Mouse (Mus musculus): Measurements from ENCODE around the gene Klrc3. TPM values are rescaled to one million over a fixed set of nuclear protein-coding genes. Genes with fewer than 3 reads are reported as not detected.

Klrc3 gene
- total and polyA plus RNA-seq, 3 experiments: 0.27 TPM; not detected in 2

GRCm38 (mm10) chr6:129608372-129608771 is 34.8 kb downstream of the Klrc3 start:
- Histone ChIP-seq H3K27me3 (ENCODE audit: insufficient read depth, low read length) (no peaks in the 10 kb centered on the region), H3K4me1 (ENCODE audit: insufficient read depth, low read depth, low read length) (no peaks in the 10 kb centered on the region), H3K4me3 (ENCODE audit: low read depth, low read length) (no peak overlapping the region), H3K9me3 (replicated peaks) (no peaks in the 10 kb centered on the region), H3K36me3 (replicated peaks) (no peaks in the 10 kb centered on the region)
- DNase-seq (ENCODE audit: low spot score) (no peak), ATAC-seq (ENCODE audit: extremely low read depth, insufficient number of reproducible peaks, low FRiP score, poor library complexity, severe bottlenecking) (no peak)
- TF ChIP-seq GATA2 (IDR thresholded peaks at IDR 0.05; ENCODE audit: borderline replicate concordance, low read depth, low read length) (no peak), GATA1 (IDR thresholded peaks at IDR 0.05; ENCODE audit: borderline replicate concordance, low read length) (no peak), CTCF (IDR thresholded peaks at IDR 0.05; ENCODE audit: low read depth, low read length) (no peak), TAL1 (conservative IDR thresholded peaks at IDR 0.05; ENCODE audit: low read depth, low read length) (no peak), POLR2AphosphoS5 (IDR thresholded peaks at IDR 0.05; ENCODE audit: insufficient replicate concordance, low read depth, low read length) (no peak)

GRCm38 (mm10) chr6:129591508-129591907 is 51.6 kb downstream of the Klrc3 start, which contains the start of gene Klrd1:
Gene Klrd1, plus strand, starts transcription at chr6:129591782.
- ATAC-seq (ENCODE audit: extremely low read depth, insufficient number of reproducible peaks, low FRiP score, poor library complexity, severe bottlenecking) (no peak), DNase-seq (ENCODE audit: low spot score) (no peak)
- Histone ChIP-seq H3K27me3 (ENCODE audit: insufficient read depth, low read length) (no peaks in the 10 kb centered on the region), H3K4me1 (ENCODE audit: insufficient read depth, low read depth, low read length) (no peaks in the 10 kb centered on the region), H3K4me3 (ENCODE audit: low read depth, low read length) (no peak within 1 kb of the TSS), H3K36me3 (replicated peaks) (no peaks in the 10 kb centered on the region), H3K9me3 (replicated peaks) (no peaks in the 10 kb centered on the region)
- TF ChIP-seq TAL1 (conservative IDR thresholded peaks at IDR 0.05; ENCODE audit: low read depth, low read length) (no peak), CTCF (IDR thresholded peaks at IDR 0.05; ENCODE audit: low read depth, low read length) (no peak), POLR2AphosphoS5 (IDR thresholded peaks at IDR 0.05; ENCODE audit: insufficient replicate concordance, low read depth, low read length) (no peak), GATA1 (IDR thresholded peaks at IDR 0.05; ENCODE audit: borderline replicate concordance, low read length) (no peak), GATA2 (IDR thresholded peaks at IDR 0.05; ENCODE audit: borderline replicate concordance, low read depth, low read length) (no peak)

Other genes with a start within 250 kb of the Klrc3 start
- gene Clec1b, start 246.0 kb downstream of the Klrc3 start, total RNA-seq (2014; fragmentation: Nextera tagmentation): not detected in 2 replicates
- gene Clec1b, start 246.0 kb downstream of the Klrc3 start, total RNA-seq (2017): 0.22 TPM in 1 of 2 replicates, not detected in the other
- not detected in 2 replicates for gene Clec1b, start 246.0 kb downstream of the Klrc3 start, polyA plus RNA-seq (2012)
- not detected in 2 replicates for gene Clec9a, start 234.5 kb downstream of the Klrc3 start, total RNA-seq (2014; fragmentation: Nextera tagmentation)
- 0.06 and 0.11 TPM in 2 replicates for gene Clec9a, start 234.5 kb downstream of the Klrc3 start, total RNA-seq (2017)
- gene Clec9a, start 234.5 kb downstream of the Klrc3 start, polyA plus RNA-seq (2012): not detected in 2 replicates
- gene Clec1a, start 191.3 kb downstream of the Klrc3 start, total RNA-seq (2014; fragmentation: Nextera tagmentation): not detected in 2 replicates
- under 0.01 and 0.05 TPM in 2 replicates for gene Clec1a, start 191.3 kb downstream of the Klrc3 start, total RNA-seq (2017)
- not detected in 2 replicates for gene Clec1a, start 191.3 kb downstream of the Klrc3 start, polyA plus RNA-seq (2012)
- not detected in 2 replicates for gene Olr1, start 136.2 kb downstream of the Klrc3 start, total RNA-seq (2014; fragmentation: Nextera tagmentation)
- 0.58 and 1.4 TPM in 2 replicates for gene Olr1, start 136.2 kb downstream of the Klrc3 start, total RNA-seq (2017)
- gene Olr1, start 136.2 kb downstream of the Klrc3 start, polyA plus RNA-seq (2012): not detected in 2 replicates
- not detected in 2 replicates for gene Tmem52b, start 130.8 kb downstream of the Klrc3 start, total RNA-seq (2014; fragmentation: Nextera tagmentation)
- 0.05 and 0.12 TPM in 2 replicates for gene Tmem52b, start 130.8 kb downstream of the Klrc3 start, total RNA-seq (2017)
- not detected in 2 replicates for gene Tmem52b, start 130.8 kb downstream of the Klrc3 start, polyA plus RNA-seq (2012)
- 13.0 and 17.6 TPM in 2 replicates for gene Gabarapl1, start 110.2 kb downstream of the Klrc3 start, total RNA-seq (2014; fragmentation: Nextera tagmentation)
- 51.7 and 67.0 TPM in 2 replicates for gene Gabarapl1, start 110.2 kb downstream of the Klrc3 start, total RNA-seq (2017)
- 51.5 and 55.4 TPM in 2 replicates for gene Gabarapl1, start 110.2 kb downstream of the Klrc3 start, polyA plus RNA-seq (2012)
- gene Klre1, start 65.4 kb downstream of the Klrc3 start, total RNA-seq (2014; fragmentation: Nextera tagmentation): not detected in 2 replicates
- gene Klre1, start 65.4 kb downstream of the Klrc3 start, total RNA-seq (2017): 0.12 and 0.16 TPM in 2 replicates
- gene Klre1, start 65.4 kb downstream of the Klrc3 start, polyA plus RNA-seq (2012): not detected in 2 replicates
- not detected in 2 replicates for gene Klrd1, start 51.6 kb downstream of the Klrc3 start, total RNA-seq (2014; fragmentation: Nextera tagmentation)
- not detected in 2 replicates for gene Klrd1, start 51.6 kb downstream of the Klrc3 start, total RNA-seq (2017)
- not detected in 2 replicates for gene Klrd1, start 51.6 kb downstream of the Klrc3 start, polyA plus RNA-seq (2012)
- gene Klrk1, start 19.5 kb downstream of the Klrc3 start, total RNA-seq (2014; fragmentation: Nextera tagmentation): not detected in 2 replicates
- gene Klrk1, start 19.5 kb downstream of the Klrc3 start, total RNA-seq (2017): 0.12 and 0.38 TPM in 2 replicates
- gene Klrk1, start 19.5 kb downstream of the Klrc3 start, polyA plus RNA-seq (2012): not detected in 2 replicates
- not detected in 2 replicates for gene Klrc2, start 17.4 kb upstream of the Klrc3 start, total RNA-seq (2014; fragmentation: Nextera tagmentation)
- 0.11 and 0.29 TPM in 2 replicates for gene Klrc2, start 17.4 kb upstream of the Klrc3 start, total RNA-seq (2017)
- not detected in 2 replicates for gene Klrc2, start 17.4 kb upstream of the Klrc3 start, polyA plus RNA-seq (2012)
- not detected in 2 replicates for gene Klrc1, start 35.6 kb upstream of the Klrc3 start, total RNA-seq (2014; fragmentation: Nextera tagmentation)
- not detected in 2 replicates for gene Klrc1, start 35.6 kb upstream of the Klrc3 start, total RNA-seq (2017)
- not detected in 2 replicates for gene Klrc1, start 35.6 kb upstream of the Klrc3 start, polyA plus RNA-seq (2012)
- gene Klri1, start 73.8 kb upstream of the Klrc3 start, total RNA-seq (2014; fragmentation: Nextera tagmentation): not detected in 2 replicates
- gene Klri1, start 73.8 kb upstream of the Klrc3 start, total RNA-seq (2017): not detected in 2 replicates
- gene Klri1, start 73.8 kb upstream of the Klrc3 start, polyA plus RNA-seq (2012): not detected in 2 replicates
- not detected in 2 replicates for gene Klri2, start 97.1 kb upstream of the Klrc3 start, total RNA-seq (2014; fragmentation: Nextera tagmentation)
- 0.06 and 0.16 TPM in 2 replicates for gene Klri2, start 97.1 kb upstream of the Klrc3 start, total RNA-seq (2017)
- not detected in 2 replicates for gene Klri2, start 97.1 kb upstream of the Klrc3 start, polyA plus RNA-seq (2012)
- gene Gm156, start 140.9 kb upstream of the Klrc3 start, total RNA-seq (2014; fragmentation: Nextera tagmentation): not detected in 2 replicates
- gene Gm156, start 140.9 kb upstream of the Klrc3 start, total RNA-seq (2017): 0.29 TPM in 1 of 2 replicates, not detected in the other
- gene Gm156, start 140.9 kb upstream of the Klrc3 start, polyA plus RNA-seq (2012): not detected in 2 replicates
- gene Gm17631, start 219.3 kb upstream of the Klrc3 start, total RNA-seq (2014; fragmentation: Nextera tagmentation): not detected in 2 replicates
- gene Gm17631, start 219.3 kb upstream of the Klrc3 start, total RNA-seq (2017): not detected in 2 replicates
- not detected in 2 replicates for gene Gm17631, start 219.3 kb upstream of the Klrc3 start, polyA plus RNA-seq (2012)
- gene Klra17, start 233.3 kb upstream of the Klrc3 start, total RNA-seq (2014; fragmentation: Nextera tagmentation): not detected in 2 replicates
- gene Klra17, start 233.3 kb upstream of the Klrc3 start, total RNA-seq (2017): not detected in 2 replicates
- not detected in 2 replicates for gene Klra17, start 233.3 kb upstream of the Klrc3 start, polyA plus RNA-seq (2012)

Data from G1E (cell line).